Mouse (Mus musculus) retina, postnatal 7 days (tissue): Measurements from ENCODE around the gene P2rx7.

Source experiments
- DNase-seq: peaks from one replicate; pipeline ENCODE4 v3.0.0-alpha.2; 2012; ENCODE audit warnings: low read depth, low spot score

P2rx7 gene

DNA sequence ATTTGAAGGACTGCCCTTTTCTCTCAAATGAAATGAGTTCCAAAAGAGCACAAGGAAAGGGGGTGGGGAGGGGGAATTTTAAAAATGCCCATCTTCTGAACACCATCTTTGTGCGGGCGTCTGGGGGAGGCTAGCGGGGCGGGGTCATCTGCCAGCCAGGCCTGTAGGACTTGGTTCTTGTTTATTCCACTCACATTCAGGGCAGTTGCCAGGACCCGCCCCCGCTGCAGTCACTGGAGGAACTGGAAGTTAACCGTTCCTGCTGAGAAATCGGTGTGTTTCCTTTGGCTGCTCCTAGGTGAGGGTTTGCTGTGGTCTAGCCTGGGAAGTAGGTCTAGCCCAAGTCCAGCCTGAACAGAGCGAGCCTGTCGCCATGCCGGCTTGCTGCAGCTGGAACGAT, at the start of gene P2rx7:
P2rx7 (plus strand) TSS at position 211 of the 400 bp plus-strand sequence.
- DNase-seq: no peak

DNA sequence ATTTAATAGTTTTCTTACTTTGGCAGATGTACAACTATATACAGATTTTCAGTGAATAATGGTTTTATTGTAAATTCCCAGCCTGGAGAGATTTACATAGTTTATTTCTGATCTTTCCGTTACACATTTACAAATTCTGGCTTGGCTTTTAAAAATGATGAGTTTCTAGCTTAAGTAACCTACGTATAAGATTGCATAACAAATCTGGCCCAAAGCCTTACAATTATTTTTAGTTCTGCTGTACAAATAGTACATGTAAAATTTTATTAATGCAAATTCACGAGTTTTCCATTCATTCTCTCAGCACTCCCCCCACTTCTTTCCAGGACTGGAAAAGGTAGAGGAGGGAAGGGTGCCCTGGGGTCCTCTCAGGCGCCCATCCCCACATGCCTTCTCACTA, 48.2 kb upstream of the P2rx7 start:
- DNase-seq: no peak

DNA sequence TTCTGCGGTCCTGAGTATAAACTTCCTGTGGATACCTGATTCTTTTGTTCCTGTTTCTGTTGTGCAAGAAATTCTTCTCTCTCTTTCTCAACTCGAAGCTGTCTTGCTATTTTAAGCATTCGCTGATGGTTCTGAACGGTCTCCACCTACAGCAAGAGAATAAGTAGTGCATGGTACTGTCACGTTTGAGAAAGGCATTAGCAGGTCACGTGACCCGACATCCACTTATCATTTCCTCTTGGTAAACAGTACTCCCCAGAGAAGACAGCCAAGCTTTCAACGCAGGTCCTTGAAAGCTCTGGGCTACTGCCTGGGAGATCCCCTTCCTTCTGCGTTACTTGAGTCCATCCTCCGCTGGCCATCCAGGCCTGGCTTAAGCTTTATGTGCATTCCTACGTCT, 41.5 kb upstream of the P2rx7 start:
- no peak for DNase-seq

DNA sequence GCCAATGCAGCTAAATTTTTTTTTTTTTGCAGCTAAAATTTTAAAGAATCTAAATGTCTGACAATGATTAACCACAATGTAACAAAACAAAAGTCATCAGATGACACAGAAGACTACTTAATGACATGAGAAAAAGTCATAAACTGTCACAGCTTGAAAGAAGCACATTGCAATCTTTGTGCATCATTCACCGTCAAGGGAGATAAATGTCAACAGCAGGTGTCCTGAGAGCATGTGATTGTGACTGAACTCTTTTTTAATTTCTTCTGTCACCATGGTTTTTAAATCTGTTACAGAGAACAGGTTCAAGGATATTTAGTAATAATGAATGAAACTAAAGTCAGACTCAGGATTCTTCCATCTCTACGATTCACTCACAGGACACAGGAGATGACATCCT, 38.8 kb upstream of the P2rx7 start:
- DNase-seq: no peak

DNA sequence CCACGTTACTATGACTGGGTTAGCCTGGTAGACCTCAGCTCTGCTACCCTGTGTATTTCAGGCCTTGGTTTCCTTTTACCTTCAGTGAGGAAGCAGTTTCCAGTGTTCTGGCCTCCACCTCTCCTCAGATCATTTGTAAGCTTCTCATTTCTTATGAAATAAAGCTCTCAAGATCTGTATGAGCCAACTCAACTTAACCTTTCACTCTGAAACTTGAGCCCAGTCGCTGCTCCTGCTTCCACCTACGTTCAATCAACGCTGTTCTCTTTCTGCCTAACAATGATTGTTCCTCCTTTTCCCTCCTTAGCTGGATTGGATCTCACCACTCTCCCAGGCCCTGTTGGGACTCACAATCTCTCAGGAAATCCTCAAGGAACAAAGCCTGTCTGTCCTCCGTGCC, 32.1 kb upstream of the P2rx7 start:
- DNase-seq: no peak

DNA sequence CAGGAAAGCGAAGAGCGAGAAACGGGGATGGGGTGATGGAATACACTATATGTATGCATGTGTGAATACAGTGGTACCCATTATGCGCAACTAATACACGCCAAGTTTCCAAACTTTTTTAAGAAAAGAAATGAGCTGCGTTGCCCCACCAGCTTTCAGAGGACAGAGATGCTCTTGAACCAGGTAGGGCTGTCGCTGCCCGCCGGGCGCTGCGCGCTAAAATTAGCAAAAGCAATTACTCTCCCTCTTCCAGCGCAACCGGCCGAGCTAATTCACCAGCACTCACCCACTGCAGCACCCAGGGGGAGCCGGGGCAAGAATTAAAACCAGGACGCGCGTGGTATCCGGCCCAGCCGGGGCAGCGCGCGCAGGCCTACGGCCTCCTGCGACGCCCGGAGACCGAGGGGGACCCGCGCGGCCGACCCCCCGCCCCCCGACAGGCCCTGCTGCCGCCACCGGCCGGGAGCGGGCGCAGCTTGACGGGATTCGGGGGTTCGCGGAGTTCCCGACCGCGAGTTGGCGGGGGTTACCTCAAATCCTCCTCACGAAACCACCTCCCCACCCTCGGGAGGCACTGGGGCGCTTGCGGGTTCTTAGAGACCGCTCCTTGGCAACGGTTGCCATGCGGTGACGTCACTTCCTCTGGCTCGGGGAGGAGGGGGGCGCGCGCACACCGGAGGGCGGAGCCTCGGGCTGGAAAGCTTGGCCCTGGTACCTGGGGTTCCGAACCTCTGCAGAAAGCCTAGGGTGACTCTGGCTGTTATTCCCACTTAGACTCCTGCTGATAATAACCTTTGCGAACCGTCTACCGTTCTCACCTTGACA, 29.6 kb upstream of the P2rx7 start, which contains the start of gene Ift81:
Ift81 (minus strand) TSS at position 611 of the 825 bp plus-strand sequence.
- DNase-seq: peak; percentile 91

DNA sequence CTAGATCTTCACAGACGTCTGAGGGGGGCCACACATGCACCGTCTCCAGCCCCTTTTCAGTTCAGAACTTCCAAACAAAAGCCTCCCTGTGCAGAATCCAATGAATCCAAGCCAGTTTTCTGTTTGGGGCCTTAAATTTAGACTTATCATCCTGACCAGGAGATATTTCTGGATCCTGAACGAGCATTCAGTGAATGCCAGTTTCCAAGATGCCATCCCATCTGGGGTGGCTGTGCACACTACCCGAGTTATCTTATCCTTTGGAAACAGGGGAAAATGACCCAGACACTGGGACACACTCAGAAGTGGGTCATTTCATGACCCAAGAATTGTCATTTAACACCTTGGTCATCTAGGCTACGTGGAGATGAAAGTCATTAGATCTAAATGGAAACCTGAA, 26.0 kb upstream of the P2rx7 start:
- DNase-seq: no peak

DNA sequence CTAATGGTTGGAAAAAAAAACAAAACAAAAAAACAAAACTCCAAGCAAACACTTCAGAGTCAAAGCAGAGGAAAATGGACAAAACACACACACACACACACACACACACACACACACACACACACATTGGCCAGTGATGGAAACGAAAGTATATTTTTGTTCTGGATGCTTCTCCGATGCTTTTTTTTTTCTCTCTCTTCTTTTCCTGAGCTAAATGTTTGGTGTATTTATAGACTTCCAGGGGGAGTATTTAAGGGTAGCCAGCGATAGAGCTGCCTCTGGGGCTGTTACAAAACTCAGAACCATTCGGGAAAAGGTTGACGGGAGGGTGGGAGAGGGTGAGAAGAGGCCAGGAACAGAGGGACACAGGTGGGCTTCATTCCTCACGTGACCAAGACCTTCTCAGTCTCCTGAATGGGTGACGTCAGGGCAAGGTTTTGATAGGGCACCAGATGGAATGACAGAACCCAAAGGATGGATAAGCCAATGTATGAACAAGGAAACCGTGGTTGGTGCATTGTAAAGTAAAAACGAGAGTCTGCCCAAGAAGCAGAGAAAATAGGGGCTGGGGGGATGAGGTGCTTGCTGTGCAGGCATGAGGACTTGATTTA, 23.9 kb upstream of the P2rx7 start:
- DNase-seq: no peak

DNA sequence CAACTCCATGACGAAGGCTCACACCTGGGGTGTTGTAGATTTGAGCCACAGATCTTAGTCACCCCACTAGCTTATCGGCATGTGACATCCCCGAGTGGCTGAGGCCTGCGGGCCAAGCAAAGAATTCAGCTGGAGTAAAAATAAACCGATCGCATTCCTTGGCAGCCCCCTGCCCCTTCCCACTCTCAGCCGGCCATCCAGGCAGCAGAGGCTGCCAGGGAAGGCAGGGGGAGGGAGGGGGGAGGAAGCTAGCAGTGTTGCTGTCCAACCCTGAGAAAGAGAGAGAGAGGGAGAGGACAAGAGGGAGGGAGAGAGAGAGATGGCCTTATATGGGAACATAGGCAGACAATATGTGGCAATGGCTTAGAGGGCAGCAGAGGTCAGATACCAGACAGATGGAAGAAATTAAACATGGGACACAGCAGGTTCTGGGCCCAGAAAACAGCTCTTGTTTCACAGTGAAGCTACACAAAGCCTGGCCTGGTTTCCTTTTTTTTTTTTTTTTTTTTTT, 22.3 kb upstream of the P2rx7 start:
- no peak for DNase-seq

DNA sequence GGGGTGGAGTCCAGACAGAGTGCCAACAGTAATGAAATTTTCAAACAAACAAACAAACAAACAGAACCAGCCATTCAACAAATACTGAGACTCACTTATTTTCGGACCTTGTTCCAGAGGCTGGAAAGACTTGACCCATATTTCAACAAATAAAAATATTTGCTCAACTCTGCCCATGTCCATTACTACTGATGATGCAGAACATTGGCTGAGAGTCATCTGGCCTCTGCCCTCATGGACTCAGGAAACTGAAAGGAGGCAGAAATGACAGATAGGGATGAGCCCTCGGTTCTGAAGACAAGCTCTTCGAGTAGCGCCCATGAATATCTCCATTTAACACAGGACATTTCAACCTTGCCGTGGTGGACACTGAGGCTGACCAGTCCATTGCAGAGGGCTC, 21.2 kb upstream of the P2rx7 start:
- DNase-seq: no peak

DNA sequence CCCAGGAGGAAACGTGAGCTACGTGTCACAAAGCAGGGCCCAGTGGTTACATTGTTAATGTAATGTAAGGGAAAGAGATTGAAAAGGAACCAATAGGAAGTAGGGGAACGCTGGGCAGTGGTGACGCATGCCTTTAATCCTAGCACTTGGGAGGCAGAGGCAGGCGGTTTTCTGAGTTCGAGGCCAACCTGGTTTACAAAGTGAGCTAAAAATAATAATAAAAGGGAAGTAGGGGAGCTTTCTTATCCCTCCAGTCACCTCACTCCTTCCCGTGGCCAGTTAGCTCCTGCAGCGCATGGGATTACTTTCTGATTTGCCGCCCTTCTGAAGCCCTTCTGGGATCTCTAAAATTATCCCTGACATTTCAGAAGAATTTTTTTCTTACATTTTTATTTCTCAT, 19.9 kb upstream of the P2rx7 start:
- DNase-seq: no peak

DNA sequence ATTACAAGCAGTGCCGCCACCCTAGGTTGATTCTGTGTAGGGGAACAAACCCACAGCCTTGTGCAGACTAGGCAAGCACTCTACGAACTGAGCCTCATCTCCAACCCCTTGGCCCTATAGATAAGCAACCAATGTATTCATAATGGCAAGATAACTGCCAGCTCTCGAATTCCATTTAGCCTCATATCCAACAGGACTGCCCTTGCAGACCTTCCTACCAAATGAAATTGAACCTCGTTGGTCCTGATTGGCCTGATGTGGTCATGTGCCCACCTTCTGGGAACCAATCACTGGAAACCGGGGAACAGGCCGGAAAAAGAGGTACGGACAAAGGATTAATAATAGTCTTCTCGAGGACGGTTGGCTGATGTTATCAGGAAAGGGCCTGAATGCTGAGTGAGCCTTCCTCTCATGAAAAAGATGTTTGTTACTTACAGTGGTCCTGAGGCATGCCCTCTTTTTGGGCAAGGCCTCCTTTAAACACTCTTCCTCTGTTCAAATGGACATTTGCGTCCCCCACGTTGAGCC, 18.7 kb upstream of the P2rx7 start:
- no peak for DNase-seq

DNA sequence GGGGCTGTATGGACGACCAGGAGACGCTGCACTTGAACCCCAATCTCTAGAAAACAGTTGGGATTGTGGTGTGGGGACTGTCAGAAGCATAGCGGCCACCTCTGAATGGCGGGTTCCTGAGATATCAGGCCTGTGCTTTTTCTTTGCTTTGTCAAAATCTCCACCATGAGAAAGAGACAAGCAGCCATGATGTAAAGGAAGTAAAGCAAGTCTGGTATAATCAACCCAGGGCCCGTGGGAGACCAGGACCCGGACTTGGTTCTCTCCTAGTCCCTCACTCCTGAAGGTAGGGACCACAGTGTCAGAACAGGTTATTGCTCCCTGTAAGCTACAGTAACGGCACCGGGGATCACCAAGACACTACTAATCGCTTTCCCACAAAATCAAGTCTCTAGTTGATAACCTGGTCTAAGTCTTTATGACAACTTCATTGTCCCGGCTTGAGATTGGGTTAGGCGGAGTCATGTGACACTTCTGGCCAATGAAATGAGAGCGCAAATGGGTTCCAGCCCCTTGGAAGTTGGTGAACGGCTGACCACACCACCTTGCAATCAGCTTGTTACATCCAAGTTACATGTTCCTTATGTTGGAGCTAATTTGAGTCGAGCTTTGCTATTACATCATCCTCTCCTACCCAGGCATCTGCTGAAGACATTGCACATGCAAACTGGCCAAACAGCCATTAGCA, 18.0 kb upstream of the P2rx7 start:
- no peak for DNase-seq

DNA sequence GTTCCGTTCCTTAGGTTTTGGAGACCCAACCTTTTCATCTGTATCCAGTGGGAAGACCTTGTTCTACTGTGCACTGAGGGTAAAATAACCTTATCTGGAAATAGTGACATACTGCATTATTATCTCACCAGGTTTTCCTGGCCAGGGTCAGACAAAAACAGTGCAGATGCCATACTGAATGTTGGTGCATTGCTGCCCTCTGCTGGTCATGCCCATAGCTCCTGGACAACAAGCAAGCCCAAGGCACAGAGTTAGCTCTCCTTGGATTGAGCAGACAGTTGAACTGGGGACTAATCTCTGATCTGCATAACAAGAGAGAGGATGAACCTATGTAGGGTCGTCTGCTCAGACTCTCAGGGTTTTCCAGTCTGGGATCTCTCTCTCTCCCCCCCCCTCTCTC, 16.5 kb upstream of the P2rx7 start:
- peak; percentile 83 for DNase-seq

DNA sequence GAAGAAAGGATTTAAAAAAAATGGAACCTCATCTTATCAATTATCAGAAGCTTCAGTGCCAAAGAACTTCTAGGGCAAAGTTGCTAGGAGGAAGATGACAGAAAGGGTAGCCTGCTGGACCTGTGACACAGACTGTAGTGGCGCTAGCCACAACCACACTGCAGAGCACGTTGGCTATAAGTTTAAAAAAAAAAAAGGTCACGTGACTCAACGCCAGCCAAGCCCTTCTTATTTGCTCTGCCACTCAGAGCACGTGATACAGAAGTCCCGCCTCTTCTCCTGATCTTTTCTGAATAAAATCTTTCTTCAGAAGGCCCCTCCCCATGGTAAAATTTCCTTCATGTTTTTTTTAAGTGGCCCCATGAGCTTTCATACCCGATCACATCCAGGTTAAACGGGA, 8.5 kb upstream of the P2rx7 start:
- no peak for DNase-seq

DNA sequence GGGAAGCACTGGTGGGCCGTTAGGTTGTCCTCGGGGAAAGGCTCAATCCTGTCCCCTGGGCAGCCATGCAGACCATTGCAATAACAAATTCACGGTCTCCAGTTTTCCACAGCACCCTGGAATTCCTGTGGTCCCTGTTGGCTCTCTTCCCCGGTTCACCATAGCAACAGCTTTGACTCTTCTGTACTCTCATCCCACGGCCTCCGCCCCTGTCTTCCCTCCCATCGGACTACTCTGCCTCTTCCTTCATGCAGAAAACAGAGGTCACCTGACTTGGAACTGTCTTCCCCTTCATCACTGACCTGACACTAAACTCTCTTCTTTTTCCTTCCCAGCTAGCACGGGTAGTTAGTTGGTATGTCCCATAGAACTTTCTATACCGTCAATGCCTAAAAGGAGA, 7.4 kb upstream of the P2rx7 start:
- no peak for DNase-seq

DNA sequence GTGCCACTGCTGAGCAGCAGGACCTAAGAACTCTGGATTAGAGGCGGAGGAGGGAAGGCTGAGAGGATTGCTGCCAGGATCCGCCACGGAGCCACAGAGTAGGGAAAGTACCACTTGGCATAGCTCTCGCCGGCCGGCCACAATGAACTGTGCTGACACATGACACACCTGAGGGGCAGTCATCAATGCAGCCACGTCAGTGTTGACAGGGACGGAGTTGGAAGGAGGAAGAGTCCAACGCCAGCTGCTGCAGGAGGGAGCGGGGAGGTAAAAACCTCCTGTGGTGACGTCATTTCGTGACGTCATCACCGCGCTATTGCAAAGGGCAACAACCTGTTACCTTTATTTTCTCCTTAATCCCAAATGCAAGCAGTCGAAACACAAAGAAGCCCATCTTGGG, 6.8 kb upstream of the P2rx7 start:
- no peak for DNase-seq

DNA sequence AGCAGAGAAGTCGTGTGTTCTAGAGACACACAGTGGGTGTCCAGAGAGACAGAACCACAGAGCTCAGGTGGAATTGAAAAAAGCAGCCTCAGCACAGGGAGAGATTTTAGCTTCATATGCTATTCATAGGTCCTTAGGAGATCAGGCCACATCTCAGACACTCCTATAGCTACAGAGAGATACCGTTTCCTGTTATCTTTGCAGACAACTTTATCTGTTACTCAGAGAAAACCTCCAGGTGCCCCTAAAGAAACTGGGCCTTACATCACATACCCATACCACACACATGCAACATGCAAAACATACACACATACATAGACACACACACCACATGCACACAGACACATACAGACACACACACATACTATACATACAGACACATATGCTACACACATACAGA, 5.4 kb upstream of the P2rx7 start:
- no peak for DNase-seq

DNA sequence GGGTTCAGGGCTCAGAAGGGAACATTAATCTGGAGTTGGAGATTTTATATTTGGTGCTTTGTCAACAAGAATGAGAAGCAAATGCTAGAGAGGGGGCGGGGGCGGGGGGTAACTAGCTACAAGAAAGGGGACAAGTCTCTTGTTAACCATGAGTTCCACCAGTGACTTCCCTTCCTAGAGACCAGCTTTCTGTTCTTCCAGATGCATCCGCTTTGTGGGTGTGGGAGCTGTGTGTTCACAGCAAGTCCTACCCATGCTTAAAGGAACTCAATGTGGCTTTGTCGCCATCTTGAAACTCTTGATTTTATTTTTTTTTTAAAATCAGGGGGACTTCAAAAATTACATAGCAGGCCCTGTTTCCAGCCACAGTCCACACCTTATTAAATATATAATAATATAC, 4.2 kb upstream of the P2rx7 start:
- DNase-seq: no peak

DNA sequence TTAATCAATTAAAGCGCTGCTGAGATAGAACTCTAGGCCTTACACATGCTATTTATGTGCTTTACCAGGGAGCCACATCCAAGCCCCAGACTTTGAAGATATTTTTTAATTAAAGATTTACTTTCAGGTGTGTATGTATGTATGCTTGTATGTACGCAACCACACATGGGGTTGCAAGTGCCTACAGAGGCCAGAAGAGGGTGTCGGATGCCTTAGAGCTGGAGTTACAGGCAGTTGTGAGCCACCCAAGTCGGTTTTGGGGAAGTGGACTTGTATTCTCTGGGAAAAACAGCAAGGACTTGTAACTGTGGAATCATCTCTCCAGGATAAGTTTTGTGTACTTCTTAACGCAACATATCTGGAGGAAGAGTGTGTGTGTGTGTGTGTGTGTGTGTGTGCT, 3.7 kb upstream of the P2rx7 start:
- DNase-seq: no peak

DNA sequence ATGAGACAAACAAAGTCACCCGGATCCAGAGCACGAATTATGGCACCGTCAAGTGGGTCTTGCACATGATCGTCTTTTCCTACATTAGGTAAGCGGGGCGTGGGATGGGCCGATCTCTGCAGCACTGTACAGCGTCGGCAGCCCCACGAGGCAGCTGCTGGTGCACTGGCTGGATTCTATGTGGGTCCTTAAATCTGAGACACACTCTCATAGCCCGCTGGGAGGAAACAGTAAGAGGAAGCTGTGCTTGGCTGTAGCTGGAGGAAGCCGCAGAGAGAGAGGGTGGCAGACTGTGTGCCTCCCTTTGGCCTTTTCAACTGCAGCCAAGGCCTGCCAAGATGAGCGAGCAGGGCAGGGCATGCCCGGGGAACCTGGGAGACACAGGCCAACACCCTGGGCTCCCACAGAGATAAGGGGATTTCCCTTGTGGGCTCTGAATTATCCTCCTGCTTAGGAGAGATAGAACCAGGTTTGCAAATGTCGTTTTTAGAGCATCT, 448 bp downstream of the P2rx7 start:
- DNase-seq: no peak

DNA sequence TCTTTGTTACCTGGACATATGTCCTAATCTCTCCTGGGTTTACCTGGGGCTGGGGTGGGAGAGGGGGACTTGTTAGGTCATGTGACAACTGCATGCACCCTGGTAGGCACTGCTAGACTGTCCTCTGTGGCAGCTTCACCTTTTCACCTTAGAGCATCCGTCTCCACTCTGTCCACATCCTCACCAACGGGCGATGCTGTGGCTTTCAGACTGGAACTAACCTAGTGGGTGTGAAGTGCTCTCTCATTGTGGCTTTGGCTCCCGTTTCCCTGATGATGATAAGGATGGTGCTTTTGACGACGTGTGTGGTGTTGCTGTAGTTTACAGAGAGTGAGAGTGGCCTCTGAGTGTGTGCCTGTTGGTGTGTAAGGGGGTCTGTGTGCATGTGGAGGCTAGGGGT, 1.6 kb downstream of the P2rx7 start:
- DNase-seq: no peak
